Mouse (Mus musculus) liver, postnatal 0 days (tissue): ENCODE measurements around the gene Tmem120b. TPM values are rescaled to one million over a fixed set of nuclear protein-coding genes. Genes with fewer than 3 reads are reported as not detected.

ENCODE experiments used
- ATAC-seq: fragments of 200-750 bp; cut with Nextera tagmentation; 2 replicates; pipeline ENCODE4 v1.8.0; 2017; ENCODE audit warnings: mild to moderate bottlenecking, moderate library complexity
- DNase-seq: peaks from one replicate; pipeline ENCODE4 v3.0.0-alpha.2; 2016
- H3K27ac ChIP-seq: fragments of 300-500 bp; sonication (generic); 2 replicates; pipeline ENCODE4 v1.5.1; 2014; ENCODE audit warnings: antibody characterized with exemption, moderate library complexity, mild to moderate bottlenecking, low read depth
- H3K27me3 ChIP-seq: fragments of 300-500 bp; sonication (generic); 2 replicates; pipeline ENCODE4 v1.6.1; 2014; ENCODE audit warnings: low read length, control low read depth, mixed read lengths; ENCODE audit not compliant: insufficient read depth
- H3K36me3 ChIP-seq: fragments of 300-500 bp; sonication (generic); replicated peaks from 2 replicates; pipeline ENCODE4 v1.6.1; 2014; ENCODE audit warnings: mild to moderate bottlenecking, control low read depth, low read length, moderate library complexity, mixed read lengths; ENCODE audit not compliant: insufficient read depth
- H3K4me1 ChIP-seq: fragments of 300-500 bp; sonication (generic); 2 replicates; pipeline ENCODE4 v1.6.1; 2014; ENCODE audit warnings: antibody characterized with exemption, mild to moderate bottlenecking, control low read depth; ENCODE audit not compliant: insufficient read depth
- H3K4me2 ChIP-seq: fragments of 300-500 bp; sonication (generic); 2 replicates; pipeline ENCODE4 v1.6.1; 2014; ENCODE audit warnings: low read depth, mild to moderate bottlenecking, low read length, moderate library complexity, mixed read lengths
- H3K4me3 ChIP-seq: fragments of 300-500 bp; sonication (generic); 2 replicates; pipeline ENCODE4 v1.5.1; 2014; ENCODE audit warnings: low read depth, low read length
- H3K9ac ChIP-seq: fragments of 300-500 bp; sonication (generic); replicated peaks from 2 replicates; pipeline ENCODE4 v1.6.1; 2014; ENCODE audit warnings: mild to moderate bottlenecking, moderate library complexity
- H3K9me3 ChIP-seq: fragments of 300-500 bp; sonication (generic); 2 replicates; pipeline ENCODE4 v1.6.1; 2016; ENCODE audit warnings: mild to moderate bottlenecking, control low read depth, low read length, mixed read lengths
- CTCF ChIP-seq: sonication (generic); IDR thresholded peaks from 2 replicates; pipeline ENCODE4 v1.5.1; 2016; ENCODE audit warnings: antibody characterized with exemption, low read depth
- EP300 ChIP-seq: IDR thresholded peaks from 2 replicates; pipeline ENCODE4 v1.6.1; 2016; ENCODE audit warnings: antibody characterized with exemption, low read depth, mild to moderate bottlenecking
- WGBS: fragments of 180-500 bp; shearing (Covaris S2); extraction: QIAGEN DNeasy Blood & Tissue Kit; methylation state at CpG from one replicate; pipeline ENCODE4 v1.1.7; 2014; ENCODE audit not compliant: insufficient replicate concordance; 5-methylcytosine and 5-hydroxymethylcytosine counted together
- polyA plus RNA-seq: library from polyadenylated mRNA; unstranded; fragments of >200 nt; fragmentation: Nextera tagmentation; extraction: Ambion mirVana; gene quantifications from 2 replicates; pipeline ENCODE4 v1.2.1, GENCODE M21; 2015

Gene Tmem120b
- polyA plus RNA-seq, 1 experiment from 2014 or later = 12.8 TPM

DNA sequence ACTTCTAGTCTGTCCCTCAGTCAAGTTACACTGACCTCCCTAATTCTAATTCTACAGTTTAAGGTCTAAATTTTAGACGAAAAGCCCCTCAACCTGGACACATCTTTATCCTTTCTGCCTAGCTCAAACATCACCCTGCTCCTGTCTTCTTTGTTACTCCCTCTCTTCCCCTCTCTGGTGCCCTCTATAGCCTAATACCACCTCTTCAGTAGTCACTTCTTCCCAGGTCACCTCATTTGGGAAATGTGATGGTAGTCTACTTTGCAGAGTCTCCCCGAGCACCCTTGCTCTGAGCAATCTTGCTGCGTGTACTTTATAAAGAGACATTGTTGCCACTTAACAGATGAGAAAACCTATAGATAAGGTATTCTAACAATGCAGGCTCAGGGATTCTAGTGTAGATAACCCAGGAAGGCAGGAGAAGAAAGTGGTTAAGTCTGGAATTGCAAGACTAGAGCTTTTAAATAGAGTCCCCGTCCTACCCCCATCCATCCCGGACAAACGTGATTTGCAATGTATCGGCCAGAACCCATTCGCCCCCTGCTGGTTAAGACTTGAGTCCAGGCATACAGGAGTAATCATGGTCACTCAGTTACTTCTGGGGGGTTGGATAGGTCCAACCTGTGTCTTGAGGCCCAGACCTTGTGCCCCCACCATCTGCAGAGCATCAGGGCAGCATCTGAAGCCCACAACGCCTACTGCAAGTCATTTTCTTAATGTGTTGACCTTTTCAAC, 22.5 kb upstream of the Tmem120b start:
- Histone ChIP-seq H3K4me1 (peaks cover 11% of the 10 kb centered on the region), H3K9ac (no peak overlapping the region), H3K4me2 (no peak overlapping the region), H3K36me3 (no peaks in the 10 kb centered on the region), H3K27me3 (no peaks in the 10 kb centered on the region), H3K9me3 (no peaks in the 10 kb centered on the region), H3K4me3 (no peak overlapping the region), H3K27ac (no peak overlapping the region)
- TF ChIP-seq CTCF (peak; percentile 85), EP300 (no peak)
- ATAC-seq (peak; percentile 56; the same call in 1 of the 2 replicates), DNase-seq (peak; percentile 71)
- WGBS = 25% methylated on average over 9 of the region's 9 CpGs

DNA sequence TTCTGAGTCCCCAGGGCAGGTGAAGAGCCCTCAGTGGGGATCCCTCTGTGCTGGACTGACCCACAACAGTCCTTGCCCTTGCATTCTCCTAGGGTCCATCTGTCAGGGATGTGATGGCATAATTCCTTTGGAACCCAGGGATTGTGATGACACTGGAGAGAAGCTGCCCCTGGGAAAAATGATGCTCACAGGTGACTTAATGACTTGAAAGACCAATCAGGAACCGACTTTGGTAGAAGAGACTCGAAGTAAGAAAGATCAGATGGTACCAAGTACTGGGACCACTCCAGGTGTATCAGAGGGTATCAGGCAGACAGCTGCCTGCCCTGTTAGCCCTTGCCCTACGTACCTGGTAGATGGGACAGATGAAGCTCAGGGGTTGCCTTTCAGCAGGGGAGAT, 21.3 kb upstream of the Tmem120b start, which contains the start of gene Morn3:
TSS of gene Morn3 (minus strand) at position 101 of the 400 bp plus-strand sequence.
- no peaks in the 10 kb centered on the region for H3K36me3 ChIP-seq
- 87% methylated on average over 3 of the region's 3 CpGs for WGBS
- peaks cover 8% of the 10 kb centered on the region for H3K4me1 ChIP-seq
- H3K4me2 ChIP-seq = no peak within 1 kb of the TSS
- DNase-seq (no peak), ATAC-seq (no peak)
- no peak within 1 kb of the TSS for H3K4me3 ChIP-seq
- TF ChIP-seq EP300 (no peak), CTCF (no peak)
- no peak within 1 kb of the TSS for H3K9ac ChIP-seq
- no peak within 1 kb of the TSS for H3K27ac ChIP-seq
- H3K27me3 ChIP-seq = no peaks in the 10 kb centered on the region
- H3K9me3 ChIP-seq = no peaks in the 10 kb centered on the region

DNA sequence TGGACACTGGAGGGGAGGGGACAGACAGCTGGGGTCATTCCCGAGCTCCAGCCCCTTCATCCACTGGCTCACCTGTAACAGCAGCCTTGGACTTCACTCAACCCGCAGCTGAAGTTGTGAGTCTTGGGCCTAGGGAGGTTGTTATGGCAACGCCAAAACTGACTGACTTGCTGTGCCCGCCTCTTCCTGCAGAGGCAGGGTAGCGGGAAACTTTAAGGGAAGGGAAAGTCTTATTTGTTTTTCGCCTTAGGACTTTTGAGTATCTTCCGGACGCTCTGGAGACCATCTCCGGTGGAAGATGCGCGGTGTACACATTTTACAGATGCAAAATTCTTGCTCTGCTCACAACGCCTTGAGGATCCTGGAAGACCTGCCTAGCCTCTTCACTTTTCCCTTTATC, 18.9 kb upstream of the Tmem120b start:
- TF ChIP-seq CTCF = 0 out of 2 replicates have a peak, but pooled peaks have one; percentile 24
- TF ChIP-seq EP300 = no peak
- Histone ChIP-seq H3K9ac (0 out of 2 replicates have a peak overlapping the region, but pooled peaks have one; percentile 13), H3K36me3 (no peaks in the 10 kb centered on the region), H3K4me2 (peak overlapping the region; percentile 54), H3K27me3 (no peaks in the 10 kb centered on the region), H3K9me3 (no peaks in the 10 kb centered on the region), H3K4me3 (no peak overlapping the region), H3K4me1 (peaks cover 8% of the 10 kb centered on the region), H3K27ac (no peak overlapping the region)
- 5% methylated on average over 12 of the region's 12 CpGs for WGBS
- ATAC-seq (no peak), DNase-seq (no peak)

DNA sequence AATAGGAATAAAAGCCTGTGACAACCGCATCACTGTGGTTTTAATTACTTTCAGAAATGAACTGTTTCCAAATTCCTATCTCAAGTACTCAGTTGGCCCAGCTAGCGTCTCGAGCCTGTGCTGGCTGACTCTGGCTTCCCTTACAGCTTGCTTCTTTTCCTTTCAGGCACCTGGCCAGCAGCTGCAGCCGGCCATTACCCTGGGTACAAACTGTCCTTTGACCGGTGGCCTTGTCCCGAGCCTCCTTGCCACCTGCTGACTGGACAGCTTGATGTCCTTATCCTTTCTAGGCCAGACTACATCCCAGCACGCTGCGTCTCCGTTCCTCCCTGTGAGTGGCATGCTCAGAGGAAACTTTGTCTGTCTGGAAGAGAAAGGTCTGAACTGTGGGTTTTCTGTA, 17.3 kb upstream of the Tmem120b start:
- H3K4me3 ChIP-seq = no peak overlapping the region
- no peak overlapping the region for H3K27ac ChIP-seq
- no peaks in the 10 kb centered on the region for H3K9me3 ChIP-seq
- H3K4me1 ChIP-seq = peaks cover 8% of the 10 kb centered on the region
- WGBS = 80% methylated on average over 9 of the region's 9 CpGs
- H3K4me2 ChIP-seq = no peak overlapping the region
- DNase-seq = no peak
- ATAC-seq = no peak
- no peak overlapping the region for H3K9ac ChIP-seq
- no peaks in the 10 kb centered on the region for H3K27me3 ChIP-seq
- no peak for TF ChIP-seq CTCF
- TF ChIP-seq EP300 = no peak
- H3K36me3 ChIP-seq = no peaks in the 10 kb centered on the region

DNA sequence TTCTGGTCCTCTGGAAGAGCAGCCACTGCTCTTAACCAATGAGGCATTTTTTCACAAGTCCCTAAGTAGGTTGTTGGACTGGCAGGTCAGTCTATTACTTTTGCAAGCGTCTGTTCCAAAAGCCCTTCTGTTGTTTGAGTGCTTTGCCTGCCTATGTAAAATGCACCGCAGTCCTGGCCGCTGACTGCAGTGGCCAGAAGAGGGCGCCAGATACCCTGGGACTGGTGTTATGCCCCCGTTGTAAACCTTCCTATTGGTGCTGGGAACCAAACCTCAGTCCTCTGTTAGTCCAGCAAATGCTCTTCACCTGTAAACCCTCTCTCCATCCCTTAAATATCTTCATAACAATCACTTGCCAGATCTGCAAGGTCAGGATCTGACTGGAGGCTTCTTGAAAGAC, 16.5 kb upstream of the Tmem120b start:
- Histone ChIP-seq H3K4me1 (peaks cover 8% of the 10 kb centered on the region), H3K4me2 (no peak overlapping the region), H3K36me3 (no peaks in the 10 kb centered on the region), H3K9me3 (no peaks in the 10 kb centered on the region), H3K4me3 (no peak overlapping the region), H3K27me3 (no peaks in the 10 kb centered on the region), H3K27ac (no peak overlapping the region), H3K9ac (no peak overlapping the region)
- no peak for DNase-seq
- TF ChIP-seq EP300 (no peak), CTCF (peak; percentile 33; the same call in 1 of the 2 replicates)
- WGBS = 87% methylated on average over 5 of the region's 5 CpGs
- ATAC-seq = no peak

DNA sequence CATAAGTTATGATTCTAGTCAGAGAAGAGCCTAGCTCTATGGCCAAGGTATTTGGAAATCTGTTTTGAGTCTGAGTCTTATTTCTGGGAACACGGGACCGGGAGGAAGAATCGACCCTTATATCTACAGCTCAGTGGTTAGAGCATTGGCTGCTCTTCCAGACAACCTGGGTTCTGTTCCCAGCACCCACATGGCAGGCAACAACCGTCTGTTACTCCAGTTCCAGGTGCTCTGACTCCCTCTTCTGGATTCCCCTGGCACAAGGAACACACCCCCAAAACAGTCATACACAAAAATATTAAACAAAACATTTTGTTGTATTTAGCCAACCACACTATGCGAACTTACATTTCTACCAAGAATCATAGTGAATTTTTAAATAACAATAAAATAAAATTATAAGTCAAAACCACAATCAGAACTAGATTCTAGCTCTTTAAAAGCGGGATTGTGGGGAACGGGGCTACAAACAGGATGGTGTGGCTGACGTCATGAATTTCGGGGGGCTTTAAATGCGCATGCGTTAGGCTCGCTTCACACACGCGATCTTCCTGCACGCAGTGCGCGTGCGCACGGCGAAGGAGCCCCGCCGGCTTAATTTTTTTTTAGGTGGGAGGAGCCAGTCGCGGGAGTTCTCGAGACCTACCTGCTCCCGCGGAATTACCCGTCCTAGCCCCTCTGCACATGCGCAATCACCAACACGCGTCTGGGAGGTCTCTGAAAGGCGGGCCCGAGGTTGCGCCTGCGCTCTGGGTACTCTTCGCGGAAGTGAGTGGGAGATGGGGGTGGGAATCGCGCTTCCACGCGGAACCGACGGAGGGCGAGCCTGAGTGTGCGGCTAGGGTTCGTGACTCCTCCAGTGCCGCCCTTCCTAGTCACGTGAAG, 10.6 kb upstream of the Tmem120b start:
- H3K36me3 ChIP-seq = no peaks in the 10 kb centered on the region
- H3K9ac ChIP-seq = peak overlapping the region; percentile 46
- WGBS = 7% methylated on average over 48 of the region's 48 CpGs
- H3K27ac ChIP-seq = peak overlapping the region; percentile 58
- DNase-seq = peak; percentile 99
- peak overlapping the region; percentile 55 for H3K4me3 ChIP-seq
- H3K4me1 ChIP-seq = peaks cover 12% of the 10 kb centered on the region; the same call in 1 of the 2 replicates
- peak; percentile 98 for ATAC-seq
- peak; percentile 64 for TF ChIP-seq CTCF
- TF ChIP-seq EP300 = peak; percentile 27; the same call in 1 of the 2 replicates
- H3K27me3 ChIP-seq = no peaks in the 10 kb centered on the region
- H3K4me2 ChIP-seq = peak overlapping the region; percentile 66
- no peaks in the 10 kb centered on the region for H3K9me3 ChIP-seq
